Mouse (Mus musculus): ENCODE data around the gene Clec4a4. TPM values are rescaled to one million over a fixed set of nuclear protein-coding genes. Genes with fewer than 3 reads are reported as not detected.
"Not testable (repeated sequence)": the region's sequence is repeated elsewhere in the genome, so short reads cannot be mapped to it uniquely, and the experiment has no call there.

Gene Clec4a4
- 0.61 TPM in 1 of 2 replicates, not detected in the other for polyA plus RNA-seq (2015; fragmentation: Nextera tagmentation; extraction: Ambion mirVana)

- Histone ChIP-seq H3K27ac (no peak within 1 kb of the TSS), H3K4me3 (no peak within 1 kb of the TSS), H3K27me3 (no peaks in the 10 kb centered on the region), H3K36me3 (no peaks in the 10 kb centered on the region), H3K4me2 (no peak within 1 kb of the TSS), H3K9ac (no peak within 1 kb of the TSS), H3K4me1 (no peaks in the 10 kb centered on the region), H3K9me3 (0 out of 2 replicates have a peak, but pooled peaks cover 5% of the 10 kb centered on the region)
- ATAC-seq (ENCODE audit: insufficient number of reproducible peaks, insufficient read depth, low FRiP score, low TSS enrichment, low read depth), result no peak
- WGBS, result 84% methylated on average over 6 of the region's 6 CpGs
Measured at GRCm38 (mm10) chr6:122989876-122990437, at the start of gene Clec4a4. Gene Clec4a4, plus strand, starts transcription at chr6:122990367.

GRCm38 (mm10) chr6:122946760-122947159 is 43.4 kb upstream of the Clec4a4 start:
- no peak overlapping the region for H3K4me3 ChIP-seq
- no peak overlapping the region for H3K9ac ChIP-seq
- H3K36me3 ChIP-seq, result no peaks in the 10 kb centered on the region
- no peaks in the 10 kb centered on the region for H3K27me3 ChIP-seq
- 90% methylated on average over 2 of the region's 2 CpGs for whole genome bisulfite sequencing
- no peaks in the 10 kb centered on the region; the same call in 1 of the 2 replicates for H3K9me3 ChIP-seq
- no peak for ATAC-seq (ENCODE audit: insufficient number of reproducible peaks, insufficient read depth, low FRiP score, low TSS enrichment, low read depth)
- no peaks in the 10 kb centered on the region for H3K4me1 ChIP-seq
- H3K27ac ChIP-seq, result no peak overlapping the region
- no peak overlapping the region for H3K4me2 ChIP-seq

DNA sequence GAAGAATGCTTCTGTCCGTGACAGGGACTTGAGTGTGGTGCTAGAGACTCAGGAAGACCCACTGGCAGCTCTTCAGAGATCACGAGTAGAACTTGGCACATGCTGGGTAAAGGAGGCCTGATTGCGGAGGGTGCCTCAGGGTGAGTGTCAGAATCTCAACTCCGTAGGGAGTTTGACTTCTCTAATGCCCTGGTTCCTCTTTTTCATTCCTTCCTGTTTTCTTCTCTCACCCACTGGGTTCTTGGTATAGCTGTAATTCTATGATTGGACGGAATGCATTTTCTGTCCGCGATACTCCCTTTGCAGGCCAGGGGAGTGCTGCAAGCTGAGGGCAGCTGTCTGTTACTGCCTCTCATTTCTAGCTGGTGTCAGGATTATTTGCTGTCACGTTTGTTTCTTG is 37.8 kb upstream of the Clec4a4 start, which contains the start of gene Clec4a3:
TSS of gene Clec4a3 (plus strand) at position 115 of the 400 bp plus-strand sequence.
- Histone ChIP-seq H3K9ac (no peak within 1 kb of the TSS), H3K4me1 (no peaks in the 10 kb centered on the region), H3K36me3 (no peaks in the 10 kb centered on the region), H3K27me3 (no peaks in the 10 kb centered on the region), H3K4me2 (no peak within 1 kb of the TSS), H3K27ac (no peak within 1 kb of the TSS), H3K4me3 (no peak within 1 kb of the TSS), H3K9me3 (no peaks in the 10 kb centered on the region; the same call in 1 of the 2 replicates)
- no peak for ATAC-seq (ENCODE audit: insufficient number of reproducible peaks, insufficient read depth, low FRiP score, low TSS enrichment, low read depth)
- 82% methylated on average over 8 of the region's 8 CpGs for WGBS

DNA sequence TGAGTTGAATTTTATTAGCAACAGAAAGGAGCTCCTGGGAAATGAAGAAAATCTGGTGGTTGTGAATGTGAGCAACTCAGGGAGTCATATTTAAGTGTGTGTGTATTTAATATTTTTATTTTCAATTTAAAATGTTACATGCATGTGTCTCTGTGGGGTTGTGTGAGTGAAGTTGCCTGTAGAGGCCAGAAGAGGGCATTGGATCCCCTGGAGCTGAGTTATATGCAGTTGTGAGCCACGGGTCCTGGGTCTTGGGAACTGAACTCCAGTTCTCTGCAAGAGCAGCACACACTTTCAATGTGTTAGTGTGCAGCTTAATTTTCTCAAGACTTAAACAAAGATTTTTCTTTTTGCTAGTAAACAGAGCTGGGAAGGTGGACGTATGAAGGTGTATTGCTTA is 25.6 kb upstream of the Clec4a4 start:
- H3K27me3 ChIP-seq, result no peaks in the 10 kb centered on the region
- H3K4me3 ChIP-seq, result no peak overlapping the region
- no peak overlapping the region for H3K4me2 ChIP-seq
- no peak overlapping the region for H3K27ac ChIP-seq
- no peak overlapping the region for H3K9ac ChIP-seq
- no peaks in the 10 kb centered on the region for H3K36me3 ChIP-seq
- H3K9me3 ChIP-seq, result no peaks in the 10 kb centered on the region
- WGBS, result 69% methylated on average over 2 of the region's 2 CpGs
- ATAC-seq (ENCODE audit: insufficient number of reproducible peaks, insufficient read depth, low FRiP score, low TSS enrichment, low read depth), result no peak
- H3K4me1 ChIP-seq, result no peaks in the 10 kb centered on the region

GRCm38 (mm10) chr6:122969048-122969447 is 21.1 kb upstream of the Clec4a4 start:
- H3K4me2 ChIP-seq, result no peak overlapping the region
- H3K27me3 ChIP-seq, result no peaks in the 10 kb centered on the region
- H3K36me3 ChIP-seq, result no peaks in the 10 kb centered on the region
- ATAC-seq (ENCODE audit: insufficient number of reproducible peaks, insufficient read depth, low FRiP score, low TSS enrichment, low read depth), result no peak
- no peak overlapping the region for H3K9ac ChIP-seq
- H3K9me3 ChIP-seq, result no peaks in the 10 kb centered on the region
- 86% methylated on average over 2 of the region's 2 CpGs for WGBS
- no peak overlapping the region for H3K27ac ChIP-seq
- no peaks in the 10 kb centered on the region for H3K4me1 ChIP-seq
- H3K4me3 ChIP-seq, result no peak overlapping the region

GRCm38 (mm10) chr6:123004696-123005095 is 14.5 kb downstream of the Clec4a4 start:
- not testable (repeated sequence) for H3K27me3 ChIP-seq; H3K27ac ChIP-seq; H3K4me3 ChIP-seq; H3K4me1 ChIP-seq; H3K9me3 ChIP-seq; H3K4me2 ChIP-seq; H3K36me3 ChIP-seq; H3K9ac ChIP-seq; ATAC-seq (ENCODE audit: insufficient number of reproducible peaks, insufficient read depth, low FRiP score, low TSS enrichment, low read depth)
- WGBS, result 63% methylated on average over 2 of the region's 2 CpGs

DNA sequence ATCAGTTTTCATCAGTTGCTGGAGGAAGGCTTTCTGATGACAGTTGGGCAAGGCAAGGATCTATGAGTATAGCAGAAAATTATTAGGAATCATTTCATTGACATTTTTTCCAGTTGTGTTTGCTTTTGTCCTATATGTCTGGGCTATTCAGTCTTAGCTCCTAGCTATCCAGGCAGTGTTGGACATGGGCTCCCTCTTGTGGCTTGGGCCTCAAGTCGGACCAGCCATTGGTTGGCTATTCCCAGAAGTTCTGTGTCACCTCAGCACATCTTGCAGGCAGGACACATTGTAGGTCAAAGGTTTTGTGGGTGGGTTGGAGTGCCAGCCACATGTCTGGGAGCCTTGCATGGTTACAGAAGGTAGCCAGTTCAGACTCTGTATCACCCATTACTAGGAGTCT is 15.4 kb downstream of the Clec4a4 start:
- no peaks in the 10 kb centered on the region for H3K27me3 ChIP-seq
- no peak overlapping the region for H3K4me2 ChIP-seq
- no peak overlapping the region for H3K9ac ChIP-seq
- H3K36me3 ChIP-seq, result no peaks in the 10 kb centered on the region
- H3K27ac ChIP-seq, result no peak overlapping the region
- H3K4me1 ChIP-seq, result no peaks in the 10 kb centered on the region
- H3K4me3 ChIP-seq, result no peak overlapping the region
- ATAC-seq (ENCODE audit: insufficient number of reproducible peaks, insufficient read depth, low FRiP score, low TSS enrichment, low read depth), result no peak
- no peaks in the 10 kb centered on the region for H3K9me3 ChIP-seq
- WGBS, result 66% methylated on average over 1 of the region's 1 CpGs

- Histone ChIP-seq H3K4me2 (no peak within 1 kb of the TSS), H3K27ac (no peak within 1 kb of the TSS), H3K36me3 (no peaks in the 10 kb centered on the region), H3K9me3 (peaks cover 6% of the 10 kb centered on the region; the same call in 1 of the 2 replicates), H3K9ac (no peak within 1 kb of the TSS), H3K4me3 (no peak within 1 kb of the TSS), H3K4me1 (no peaks in the 10 kb centered on the region), H3K27me3 (no peaks in the 10 kb centered on the region)
- ATAC-seq (ENCODE audit: insufficient number of reproducible peaks, insufficient read depth, low FRiP score, low TSS enrichment, low read depth), result no peak
- 77% methylated on average over 2 of the region's 2 CpGs for WGBS
Measured at GRCm38 (mm10) chr6:123049742-123050372, 59.7 kb downstream of the Clec4a4 start, which contains the start of gene Clec4b1. Gene Clec4b1, plus strand, starts transcription at chr6:123049962.

Other genes with a start within 250 kb of the Clec4a4 start
- gene Slc2a3, start 188.7 kb upstream of the Clec4a4 start, polyA plus RNA-seq (2015; fragmentation: Nextera tagmentation; extraction: Ambion mirVana), result 37.0 and 38.4 TPM in 2 replicates
- 6.2 and 6.8 TPM in 2 replicates for gene Foxj2, start 170.5 kb upstream of the Clec4a4 start, polyA plus RNA-seq (2015; fragmentation: Nextera tagmentation; extraction: Ambion mirVana)
- 2.3 and 3.2 TPM in 2 replicates for gene C3ar1, start 134.2 kb upstream of the Clec4a4 start, polyA plus RNA-seq (2015; fragmentation: Nextera tagmentation; extraction: Ambion mirVana)
- gene Necap1, start 115.9 kb upstream of the Clec4a4 start, polyA plus RNA-seq (2015; fragmentation: Nextera tagmentation; extraction: Ambion mirVana), result 57.0 and 65.2 TPM in 2 replicates
- gene Clec4a1, start 68.5 kb upstream of the Clec4a4 start, polyA plus RNA-seq (2015; fragmentation: Nextera tagmentation; extraction: Ambion mirVana), result 1.5 and 2.5 TPM in 2 replicates
- 1.7 and 2.6 TPM in 2 replicates for gene Clec4a3, start 37.9 kb upstream of the Clec4a4 start, polyA plus RNA-seq (2015; fragmentation: Nextera tagmentation; extraction: Ambion mirVana)
- not detected in 2 replicates for gene Clec4b1, start 59.6 kb downstream of the Clec4a4 start, polyA plus RNA-seq (2015; fragmentation: Nextera tagmentation; extraction: Ambion mirVana)
- 2.4 and 4.5 TPM in 2 replicates for gene Clec4a2, start 116.1 kb downstream of the Clec4a4 start, polyA plus RNA-seq (2015; fragmentation: Nextera tagmentation; extraction: Ambion mirVana)
- gene Clec4b2, start 182.5 kb downstream of the Clec4a4 start, polyA plus RNA-seq (2015; fragmentation: Nextera tagmentation; extraction: Ambion mirVana), result not detected in 2 replicates
- 1.5 and 1.6 TPM in 2 replicates for gene Clec4n, start 239.5 kb downstream of the Clec4a4 start, polyA plus RNA-seq (2015; fragmentation: Nextera tagmentation; extraction: Ambion mirVana)

Data from embryonic facial prominence, embryonic 13.5 days (tissue).